Mouse (Mus musculus): ENCODE results near the gene Znrf4.

Gene Znrf4

DNA sequence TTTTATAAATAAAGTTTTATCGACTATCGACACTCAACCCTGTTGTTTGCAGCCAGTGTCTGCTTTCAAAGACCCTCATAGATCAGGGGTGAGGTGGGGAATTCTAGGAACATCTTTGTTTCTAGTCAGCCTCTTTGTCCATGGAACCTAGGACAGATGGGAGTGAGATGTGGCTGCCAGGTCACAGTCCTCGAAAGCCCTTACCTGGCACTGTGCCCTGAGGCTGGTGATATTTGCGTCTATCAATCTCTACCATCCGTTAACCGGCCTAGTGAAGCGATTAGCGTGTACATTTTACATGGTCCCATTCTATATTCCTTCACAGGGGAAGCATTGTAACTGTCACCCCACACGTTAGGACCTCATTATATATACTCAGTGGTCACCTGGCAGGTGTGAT lies 26.3 kb downstream of the Znrf4 start:
- no peak for DNase-seq

DNA sequence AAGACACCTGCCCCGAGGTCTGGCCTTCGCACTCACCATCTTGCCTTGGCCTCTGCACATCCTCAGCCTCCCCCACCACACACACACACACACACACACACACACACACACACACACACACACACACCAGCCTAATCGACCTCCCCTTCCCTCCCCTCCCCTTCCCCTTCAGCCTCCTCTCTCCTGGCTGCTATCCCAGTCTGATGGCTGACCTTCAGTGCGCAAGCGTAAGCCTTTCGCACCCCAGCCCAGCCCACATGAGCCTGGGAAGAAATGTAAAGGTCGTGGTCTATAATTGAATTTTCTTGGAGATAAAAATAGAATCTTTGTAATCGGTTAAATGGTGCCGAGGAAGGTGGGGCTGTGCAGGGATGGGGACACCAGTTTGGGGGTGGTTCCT lies 27.1 kb downstream of the Znrf4 start:
- DNase-seq = no peak

DNA sequence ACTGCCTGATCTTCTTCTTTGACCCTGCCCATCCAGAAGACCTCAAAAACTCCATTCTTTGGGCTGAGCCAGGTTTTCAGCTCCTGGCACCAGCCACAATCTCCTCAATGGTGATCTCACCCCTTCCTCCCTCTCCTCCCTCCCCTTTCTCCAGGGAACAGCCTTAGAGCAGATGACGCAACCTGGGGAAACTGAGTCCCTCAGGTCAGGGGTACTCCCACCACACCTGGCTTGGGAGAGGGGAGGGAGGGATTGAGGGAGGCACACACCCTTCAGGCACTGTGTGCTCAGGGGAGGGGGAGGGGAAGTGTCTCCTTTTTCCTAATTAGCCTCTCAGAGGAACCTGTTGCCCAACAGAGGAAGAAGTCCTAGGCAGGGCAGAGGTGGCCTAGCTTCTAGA lies 29.6 kb downstream of the Znrf4 start:
- DNase-seq = no peak

DNA sequence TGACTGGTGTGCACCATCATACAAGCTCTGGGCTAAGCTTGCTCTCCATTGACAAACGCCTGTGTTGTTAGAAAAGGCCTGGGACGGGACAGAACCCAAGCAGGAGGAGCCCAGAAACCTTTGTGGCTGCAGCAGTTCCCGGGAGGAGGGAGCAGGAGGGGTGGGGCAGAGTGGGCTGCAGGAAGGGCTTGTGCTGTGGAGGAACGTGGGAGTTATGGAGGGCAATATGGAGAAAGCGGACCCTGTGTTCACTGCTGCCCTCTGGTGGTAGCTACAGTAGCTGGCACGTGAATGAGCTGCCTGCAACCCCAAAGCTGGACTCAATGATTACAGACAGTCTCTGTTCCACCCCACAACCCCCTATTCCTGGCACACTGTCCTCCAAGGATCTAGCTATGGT lies 32.9 kb downstream of the Znrf4 start:
- DNase-seq = peak in 1 of 2 experiments; percentile 76

DNA sequence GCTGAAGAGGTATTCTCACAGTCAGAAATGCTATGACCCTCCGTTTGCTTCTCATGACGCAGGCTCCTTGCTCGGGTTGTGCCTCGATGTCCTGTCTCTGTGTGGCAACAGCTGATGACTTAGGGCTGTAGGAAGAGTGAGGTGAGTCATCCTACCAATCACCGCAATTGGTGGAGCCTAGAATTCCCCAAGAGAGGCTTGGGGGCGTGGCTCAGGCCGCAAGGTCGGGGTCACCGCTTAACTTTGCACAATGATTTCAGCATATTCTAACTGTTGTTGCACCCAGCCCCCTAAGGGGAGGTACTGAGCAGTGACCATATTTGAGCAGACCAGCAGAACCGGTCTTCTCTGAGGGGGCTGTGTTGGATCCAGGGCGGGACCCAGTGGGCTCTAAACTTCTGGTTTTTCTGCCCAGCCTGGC lies 34.0 kb downstream of the Znrf4 start:
- no peak for DNase-seq

DNA sequence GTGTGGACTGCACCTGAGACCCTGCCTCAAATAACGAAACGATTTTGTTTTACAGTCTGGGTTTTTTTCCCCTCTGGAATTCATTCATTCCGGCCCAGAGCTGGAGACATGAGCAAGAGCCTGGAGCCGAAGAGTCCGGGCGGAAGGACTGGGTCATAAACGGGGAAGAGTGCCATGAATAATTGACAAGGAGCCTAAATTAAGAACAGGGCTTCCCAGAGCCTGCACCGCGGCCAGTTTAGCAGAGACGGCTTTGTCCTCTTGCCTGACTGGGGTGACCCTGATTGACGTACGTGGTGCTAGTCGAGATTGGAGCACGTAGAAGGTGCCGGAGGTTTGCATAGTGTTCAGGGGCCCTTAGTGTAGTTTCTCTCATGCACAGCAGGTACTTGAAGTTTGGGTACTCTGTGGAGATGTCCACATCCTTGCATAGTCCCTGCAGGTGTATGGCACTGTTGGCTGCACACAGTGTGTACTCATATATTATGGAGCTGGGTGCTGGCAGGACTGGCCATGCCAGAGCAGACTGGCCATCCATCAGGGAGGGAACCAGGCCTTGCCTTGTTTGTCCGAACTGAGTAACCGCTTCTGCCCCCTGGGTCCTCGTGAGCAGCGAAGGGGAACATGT lies 34.9 kb downstream of the Znrf4 start:
- DNase-seq = no peak

DNA sequence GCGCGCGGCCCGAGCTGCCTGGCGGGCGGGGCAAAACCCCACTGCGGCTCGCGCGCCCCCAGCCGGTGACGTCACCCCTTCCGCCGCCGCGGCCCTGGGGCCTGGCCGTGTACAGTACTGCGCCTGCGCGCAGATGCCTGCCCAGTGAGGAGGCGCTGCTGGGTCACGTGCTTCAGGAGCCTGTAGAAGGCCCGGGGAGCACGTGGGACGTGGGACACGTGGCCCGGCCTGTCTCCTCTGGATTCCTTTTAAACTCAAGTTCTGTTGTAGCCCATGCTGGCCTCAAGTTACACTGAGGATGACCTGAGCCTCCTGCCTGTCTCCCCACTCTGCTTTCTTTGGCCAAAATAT lies 35.9 kb downstream of the Znrf4 start, which contains the start of gene Ptprs:
Gene Ptprs (minus strand): TSS at position 82 of the 351 bp plus-strand sequence.
- peak; percentile 81 to 84 for DNase-seq

DNA sequence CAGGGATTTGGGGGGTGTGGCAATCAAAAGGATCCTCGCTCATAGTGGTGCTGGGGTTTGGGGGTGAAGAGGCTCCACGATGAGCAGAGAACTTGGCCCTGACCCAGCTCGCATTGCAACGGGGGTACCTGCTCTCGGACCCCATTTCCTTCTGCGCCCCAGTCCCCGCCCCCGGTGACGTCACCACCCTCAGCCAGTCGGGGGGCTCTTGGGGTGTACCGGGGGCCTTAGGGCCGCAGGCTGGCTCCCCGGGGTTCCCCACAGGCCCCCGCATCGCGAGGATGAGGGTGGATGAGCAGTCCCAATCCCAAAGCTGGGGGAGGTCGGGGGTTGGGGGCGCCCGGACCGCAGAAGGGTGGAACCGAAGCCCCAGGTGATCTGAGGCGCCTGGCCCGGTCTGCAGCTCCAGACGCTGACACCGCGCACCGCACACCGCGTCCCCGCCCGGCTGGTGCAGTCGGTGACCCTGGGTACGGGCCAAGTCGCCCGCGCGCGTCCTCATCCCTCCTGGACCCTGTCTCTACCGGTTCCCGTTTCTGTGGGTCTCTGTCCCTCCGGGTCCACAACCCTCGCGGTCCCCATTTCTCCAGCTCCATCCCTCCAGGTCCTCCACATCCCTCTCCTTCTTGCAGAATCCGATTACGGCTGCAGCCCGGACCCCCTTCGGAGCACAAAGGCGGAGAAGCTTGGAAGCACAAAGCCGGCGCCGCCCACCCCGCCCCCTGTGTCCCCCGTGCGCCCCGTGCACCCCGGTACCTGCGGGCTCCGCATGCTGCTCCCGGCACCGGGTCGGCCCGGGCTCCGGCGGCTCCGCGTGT lies 36.4 kb downstream of the Znrf4 start:
- no peak for DNase-seq

DNA sequence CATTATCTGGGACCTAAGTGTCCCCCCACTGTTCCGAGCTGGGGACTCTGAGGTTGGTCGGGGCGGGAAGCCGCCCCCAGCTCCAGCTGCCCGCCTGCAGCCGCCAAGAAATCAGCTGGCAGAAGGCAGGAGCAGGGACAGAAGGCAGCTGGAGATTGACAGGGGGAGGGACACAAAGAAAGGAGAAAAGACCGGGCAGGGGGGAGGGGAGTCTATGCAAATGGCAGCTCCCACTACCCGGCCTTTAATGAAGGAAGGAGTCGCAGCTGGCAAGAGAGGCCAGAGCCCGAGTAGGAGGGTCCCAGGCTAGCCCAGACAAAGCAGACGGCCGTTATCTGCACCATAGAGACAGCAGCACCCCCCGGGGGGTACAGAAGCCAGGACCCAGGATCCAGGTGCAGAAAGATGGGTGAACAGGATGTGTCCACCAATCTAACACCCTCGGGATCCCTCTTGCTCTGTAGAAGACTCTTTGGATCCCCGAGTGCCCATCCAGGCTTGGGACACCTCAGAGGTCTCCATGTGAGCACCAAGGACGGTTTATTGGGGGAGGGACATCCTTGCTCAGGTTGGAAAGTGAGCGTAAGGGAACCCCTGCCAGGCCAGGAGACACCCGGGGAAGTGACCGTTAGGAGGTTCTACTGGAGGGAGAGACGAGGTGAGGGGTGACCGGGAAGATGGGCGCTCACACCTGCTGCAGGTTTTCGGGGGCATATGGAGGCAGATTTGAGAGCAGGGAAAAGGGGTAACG lies 37.2 kb downstream of the Znrf4 start:
- DNase-seq = no peak

DNA sequence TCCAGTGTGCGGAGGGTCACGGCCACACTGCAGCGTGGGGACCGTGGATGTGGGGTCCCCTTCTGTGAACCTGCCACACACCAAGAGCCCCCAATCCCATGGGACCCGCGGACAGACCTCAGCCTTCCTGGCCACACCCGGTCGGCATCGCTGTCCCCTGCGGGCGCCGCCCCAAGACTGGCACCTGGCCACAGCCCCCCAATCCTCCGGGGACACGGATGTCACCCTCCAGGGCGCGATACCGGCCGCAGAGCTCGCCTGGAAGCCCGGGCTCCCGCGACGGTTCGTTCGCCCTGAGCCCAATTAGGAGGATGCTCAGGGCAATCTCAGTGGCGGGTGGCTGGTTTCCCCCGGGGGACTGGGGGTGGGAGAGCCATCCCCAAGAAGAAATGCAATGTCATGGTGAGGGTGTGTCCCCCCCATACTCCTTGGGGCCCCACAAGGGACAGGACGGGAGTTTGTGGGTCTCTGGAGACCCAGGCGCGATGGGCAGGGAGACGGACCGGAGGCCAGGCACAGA lies 37.9 kb downstream of the Znrf4 start:
- DNase-seq = no peak

DNA sequence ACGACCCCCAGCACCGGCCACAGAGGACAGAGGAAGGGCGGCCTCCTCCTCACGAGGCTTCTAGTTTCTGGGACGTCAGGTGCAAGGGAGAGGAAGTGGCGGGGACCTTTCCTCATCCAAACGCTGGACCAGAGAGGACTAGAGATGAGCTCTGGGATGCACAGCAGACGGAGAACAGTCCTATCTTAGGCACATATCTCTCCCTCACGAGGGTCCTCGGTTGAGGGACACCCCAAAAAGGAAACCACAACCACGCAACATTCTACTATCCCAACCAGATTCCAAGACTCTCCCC lies 38.7 kb downstream of the Znrf4 start:
- no peak for DNase-seq

DNA sequence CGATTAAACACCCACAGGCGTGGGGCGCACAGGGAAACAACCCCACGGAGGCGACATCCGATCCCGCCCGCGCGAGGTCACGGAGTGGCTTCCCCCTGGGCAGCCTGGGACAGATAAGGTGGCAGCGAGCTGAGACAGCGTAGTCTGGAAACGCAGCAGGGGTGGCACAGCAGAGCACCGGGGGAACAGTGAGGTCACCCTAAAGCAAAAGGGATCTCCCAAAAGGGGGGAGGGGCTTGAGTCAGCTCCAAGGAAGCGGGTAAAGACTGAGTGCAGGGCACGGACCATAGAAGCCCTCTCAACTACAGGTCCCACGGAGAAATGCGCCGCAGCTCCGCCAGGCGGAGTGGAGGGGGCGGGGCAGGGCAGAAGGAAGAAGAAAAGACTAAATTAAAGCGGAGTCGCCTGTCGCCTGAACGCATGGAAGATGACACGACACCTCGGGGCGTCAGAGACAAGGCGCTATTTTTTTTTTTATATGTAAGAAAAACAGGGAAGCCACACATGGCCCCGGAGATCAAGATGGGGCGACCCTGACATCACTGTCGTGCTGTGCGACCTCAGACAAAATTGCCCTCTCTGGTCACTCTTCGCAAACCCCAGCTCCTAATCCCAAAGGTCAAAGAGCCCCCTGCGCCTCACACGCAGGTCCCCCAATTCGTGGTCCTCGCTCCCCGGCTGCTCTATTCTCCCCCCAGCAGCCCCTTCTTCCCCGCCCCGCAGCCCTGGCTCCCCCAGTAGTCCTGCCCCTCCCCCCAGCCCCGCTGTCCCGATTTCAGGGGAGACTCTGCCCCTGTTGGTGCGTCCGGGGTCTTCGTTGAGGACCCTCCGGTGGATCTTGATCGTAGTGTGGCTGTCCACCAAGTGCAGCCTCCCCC lies 39.3 kb downstream of the Znrf4 start:
- no peak for DNase-seq

DNA sequence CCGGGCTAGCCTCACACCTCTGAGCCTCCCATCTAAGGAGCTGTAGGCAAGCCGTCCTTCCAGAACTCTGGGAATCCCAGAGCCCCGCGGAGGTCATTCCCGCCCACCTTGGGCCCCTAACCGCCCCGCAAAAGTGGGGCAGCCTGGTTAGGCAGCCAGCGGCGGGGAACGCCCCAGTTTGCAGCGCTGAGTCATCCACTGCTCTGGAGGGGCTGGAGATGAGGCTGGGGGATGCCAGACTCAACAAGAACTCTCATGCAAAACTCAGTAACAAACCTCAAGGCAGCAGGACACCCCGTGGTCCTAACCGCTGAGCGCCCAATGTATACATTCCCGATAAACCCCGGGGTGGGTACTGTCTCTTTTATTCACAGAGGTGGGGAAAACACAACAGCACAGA lies 40.1 kb downstream of the Znrf4 start:
- no peak for DNase-seq

DNA sequence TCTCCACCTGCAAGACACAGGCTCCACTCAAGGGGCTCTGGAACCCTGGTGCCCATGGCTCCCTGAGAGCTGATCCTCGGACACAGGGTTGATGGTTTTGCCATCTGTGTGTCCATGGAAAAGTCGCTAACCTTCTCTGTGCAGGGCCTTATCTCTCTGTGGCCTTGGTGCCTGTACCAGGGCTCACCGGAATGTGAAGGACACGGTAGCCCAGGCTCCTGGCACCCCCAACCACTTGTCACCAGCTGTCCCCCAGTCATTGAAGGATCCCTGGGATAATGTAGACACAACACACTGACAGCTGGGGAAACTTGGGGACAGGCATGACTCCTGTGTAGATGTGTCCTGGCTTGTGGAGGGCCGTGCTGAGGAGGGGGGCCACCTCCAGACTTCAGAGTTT lies 41.1 kb downstream of the Znrf4 start:
- DNase-seq = no peak

DNA sequence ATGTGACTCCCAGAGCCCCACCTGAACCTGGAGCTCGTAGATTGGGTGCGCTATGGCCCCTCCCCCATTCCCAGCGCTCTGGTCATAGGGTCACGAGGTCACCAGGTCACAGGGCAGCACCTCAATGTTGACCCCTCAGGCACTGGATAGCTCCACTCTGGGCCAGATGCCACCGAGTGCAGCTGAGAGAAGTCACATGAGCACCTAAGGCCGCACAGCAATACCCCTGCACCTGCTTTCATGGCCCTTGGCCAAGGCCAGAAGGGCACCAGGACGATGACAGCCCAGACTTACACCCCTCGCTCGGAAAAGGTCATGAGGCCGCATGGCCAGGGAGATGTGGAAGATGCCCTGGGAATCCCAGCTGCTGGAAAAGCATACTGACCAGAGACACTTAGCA lies 41.7 kb downstream of the Znrf4 start:
- no peak for DNase-seq

DNA sequence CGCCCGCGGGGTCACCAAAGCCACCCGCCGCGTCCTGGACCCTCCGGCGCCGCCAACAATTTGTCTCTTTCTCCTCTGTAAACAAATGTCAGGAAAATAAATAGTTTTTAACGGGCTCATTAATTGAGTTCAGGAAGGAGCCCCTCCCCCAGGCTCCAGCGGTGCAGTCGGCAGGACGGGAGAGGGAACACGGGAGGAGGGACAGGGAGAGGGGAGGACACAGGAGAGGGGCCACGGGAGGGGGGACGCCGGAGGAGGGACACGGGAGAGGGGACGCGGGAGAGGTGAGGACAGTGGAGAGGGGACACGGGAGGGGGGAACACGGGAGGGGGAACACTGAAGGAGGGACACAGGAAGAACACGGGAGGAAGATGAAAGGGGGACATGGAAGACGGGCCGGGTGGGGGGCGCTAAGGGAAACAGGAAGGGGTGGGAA lies 42.2 kb downstream of the Znrf4 start:
- no peak for DNase-seq

DNA sequence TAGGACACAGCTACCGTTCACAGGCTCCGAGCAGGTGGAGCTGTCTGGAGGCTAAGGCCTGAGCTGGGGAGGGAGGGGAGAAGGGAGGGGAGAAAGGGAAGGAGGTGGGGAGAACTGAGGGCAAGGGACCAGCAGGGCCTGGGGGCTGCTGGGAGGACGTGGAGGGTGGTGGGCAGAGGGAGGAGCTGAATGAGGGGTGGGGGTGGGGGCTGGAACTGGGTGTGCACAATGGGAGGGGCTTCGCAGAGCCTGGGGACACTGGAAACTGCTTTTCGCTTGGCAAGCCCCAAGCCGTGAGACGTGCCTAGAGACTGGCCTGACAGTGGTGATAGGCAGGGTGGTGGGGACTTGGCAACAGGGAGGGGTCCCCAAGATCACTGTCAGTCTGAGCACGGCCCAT lies 43.0 kb downstream of the Znrf4 start:
- DNase-seq = no peak

DNA sequence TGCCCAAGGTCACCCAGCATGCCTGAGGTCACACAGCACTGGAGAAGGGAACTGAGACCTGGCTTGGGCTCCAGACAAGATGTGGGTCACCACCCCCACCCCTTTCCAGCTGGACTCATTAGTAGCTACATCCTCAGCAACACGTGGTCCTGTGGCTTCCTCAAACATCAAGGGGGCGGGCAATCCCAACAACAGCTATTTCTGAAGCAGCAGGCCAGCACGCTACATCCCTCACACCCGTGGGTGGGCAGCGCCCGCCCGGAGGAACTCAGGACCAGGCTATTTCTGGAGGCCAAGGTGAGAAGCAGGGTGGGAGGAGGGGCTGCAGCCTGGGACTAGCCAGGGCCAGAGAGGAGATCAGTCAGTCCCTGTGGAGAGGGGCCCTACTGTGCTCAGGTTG lies 43.4 kb downstream of the Znrf4 start:
- DNase-seq = no peak

DNA sequence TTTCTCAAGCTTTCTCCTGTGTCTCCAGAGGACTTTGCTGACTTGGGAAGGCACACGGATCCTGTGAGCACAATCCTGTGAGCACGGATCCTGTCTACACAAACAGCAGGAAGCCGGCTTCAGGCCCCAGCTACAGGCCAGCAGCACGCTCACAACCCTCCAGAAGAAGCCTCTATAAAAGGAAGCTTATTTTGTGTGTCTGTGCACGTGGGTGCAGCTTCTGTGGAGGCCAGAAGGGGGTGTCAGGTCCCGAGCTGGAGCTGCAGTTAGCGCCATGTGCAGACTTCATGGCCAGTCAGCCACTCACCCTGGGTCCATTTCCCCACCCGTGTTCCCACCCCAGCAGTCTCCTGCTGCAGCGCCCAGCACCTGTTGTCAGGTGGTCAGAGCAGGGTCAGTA lies 43.9 kb downstream of the Znrf4 start:
- no peak for DNase-seq

DNA sequence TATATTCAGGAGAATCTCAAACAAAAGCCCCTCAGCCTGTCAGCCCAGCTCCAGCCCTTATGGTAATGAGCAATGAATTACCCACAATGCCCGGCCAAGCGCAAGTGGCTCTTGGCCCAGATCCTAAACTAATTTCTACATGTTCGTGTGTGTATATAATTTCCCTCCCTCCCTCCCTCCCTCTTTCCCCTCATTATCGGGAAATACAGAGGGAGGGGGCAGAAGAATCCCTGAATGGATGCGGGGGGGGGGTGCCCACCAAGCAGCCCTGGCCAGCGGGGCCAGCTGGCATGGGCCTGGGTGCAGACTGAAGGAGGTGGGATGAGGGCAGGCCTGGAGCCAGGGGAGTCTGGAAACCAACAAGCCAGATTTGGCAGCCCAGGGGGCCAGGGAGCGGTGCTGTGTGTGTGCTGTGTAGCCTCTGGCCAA lies 44.8 kb downstream of the Znrf4 start:
- peak; percentile 41 to 60 for DNase-seq

DNA sequence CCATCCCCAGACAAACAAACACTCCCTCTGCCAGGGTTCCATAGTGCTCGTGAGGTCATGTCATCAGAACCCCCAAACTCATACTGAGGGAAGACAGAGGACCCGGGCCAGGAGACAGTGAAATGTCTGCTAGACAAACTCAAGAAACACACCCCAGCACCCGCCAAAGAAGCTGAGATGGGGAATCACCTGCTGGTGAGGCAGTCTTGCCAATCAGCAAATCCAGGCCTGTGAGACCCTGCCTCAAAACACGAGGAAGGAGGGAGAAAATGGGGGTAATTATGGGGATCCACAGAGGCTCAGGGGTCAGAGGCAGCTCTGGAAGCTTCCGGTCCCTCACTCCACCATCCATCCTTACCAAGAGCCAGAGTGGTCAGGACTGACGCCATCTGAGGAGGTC lies 45.5 kb downstream of the Znrf4 start:
- no peak for DNase-seq

DNA sequence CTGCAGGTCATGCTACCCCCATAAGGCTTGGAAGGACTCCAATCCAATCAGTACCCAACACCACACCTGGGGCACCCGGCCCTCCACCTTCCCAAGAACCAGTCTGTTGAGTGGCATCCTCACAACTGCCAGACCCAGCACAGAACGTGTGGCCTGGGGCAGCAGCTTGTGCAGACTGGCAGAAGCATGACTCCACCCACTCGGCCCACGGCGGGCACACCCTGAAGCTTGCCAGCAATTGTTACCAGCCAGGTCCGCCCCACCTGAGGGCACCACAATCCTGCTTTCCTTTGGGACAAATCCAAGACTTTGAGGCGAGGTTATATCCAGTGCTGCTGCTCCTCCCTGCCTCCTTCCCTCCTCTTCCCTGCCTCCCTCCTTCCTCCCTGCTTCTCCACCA lies 47.4 kb downstream of the Znrf4 start:
- DNase-seq = no peak

DNA sequence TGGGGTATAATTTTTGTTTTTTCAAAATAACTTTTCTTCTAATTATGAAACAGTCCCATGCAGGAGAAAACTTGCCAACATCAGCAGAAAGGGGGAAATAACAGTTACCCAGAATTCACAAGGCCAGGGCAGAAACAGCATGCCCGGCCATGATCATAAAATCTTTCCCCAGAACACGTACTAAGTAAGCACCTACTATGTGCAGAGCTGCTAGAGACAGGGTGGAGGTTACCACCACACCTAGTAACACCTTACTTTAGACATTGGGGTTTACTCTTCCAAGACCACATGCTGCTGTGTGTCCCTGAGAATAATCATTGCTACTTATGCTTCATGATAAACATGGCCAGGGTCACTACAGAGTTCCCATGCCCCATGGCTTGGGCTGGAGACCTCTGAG lies 47.9 kb downstream of the Znrf4 start:
- no peak for DNase-seq

All from kidney, adult 8-10 months (tissue).